20 mouse cellular contexts compared by ENCODE assay signal in genomic region chr1:174555412-174555811, GRCm38 (mm10). TPM values are rescaled to one million over a fixed set of nuclear protein-coding genes. Genes with fewer than 3 reads are reported as not detected.
DNase-seq lines count a peak whose midpoint lies in the region; ATAC-seq and TF ChIP-seq lines count a peak whose summit lies in the region.
"Had no signal": no experiment of that assay in that cellular context is flagged by ENCODE, and none has a peak within 500 bp of the region (broad histone marks: within the 10 kb centered on the region; RNA-seq: fewer than 3 reads in every experiment).

No protein-coding gene starts in this region.

- no peak overlapping the region for H3K4me2 ChIP-seq in intestine, postnatal 0 days (replicated peaks; ENCODE audit: low read depth)
- no peak overlapping the region for H3K4me2 ChIP-seq in intestine, embryonic 15.5 days (replicated peaks)
- no peak overlapping the region for H3K4me2 ChIP-seq in midbrain, postnatal 0 days (ENCODE audit: low read depth, low read length, poor library complexity, severe bottlenecking)
- H3K4me2 ChIP-seq in midbrain, embryonic 11.5 days = no peak overlapping the region
- H3K4me2 ChIP-seq: embryonic facial prominence, embryonic 13.5 days; forebrain, embryonic 12.5 days; hindbrain, embryonic 13.5 days had no signal

- ATAC-seq in cerebellum, adult (ENCODE audit: insufficient number of reproducible peaks, low FRiP score, low TSS enrichment) = no peak
- ATAC-seq in intestine, postnatal 0 days = no peak
- no peak for ATAC-seq in intestine, embryonic 15.5 days
- ATAC-seq in midbrain, postnatal 0 days (ENCODE audit: low FRiP score) = no peak
- no peak for ATAC-seq in midbrain, embryonic 11.5 days (ENCODE audit: low FRiP score)

- TF ChIP-seq CTCF in intestine, postnatal 0 days (IDR thresholded peaks at IDR 0.05; ENCODE audit: low read depth) = 0 out of 2 replicates have a peak, but pooled peaks have one; percentile 8
- peak; percentile 53 for TF ChIP-seq CTCF in midbrain, postnatal 0 days (IDR thresholded peaks at IDR 0.05)

- H3K27me3 ChIP-seq in intestine, postnatal 0 days (replicated peaks; ENCODE audit: control insufficient read depth, insufficient read depth, low read length) = no peaks in the 10 kb centered on the region
- H3K27me3 ChIP-seq in intestine, embryonic 15.5 days (replicated peaks) = no peaks in the 10 kb centered on the region
- no peaks in the 10 kb centered on the region for H3K27me3 ChIP-seq in midbrain, postnatal 0 days (ENCODE audit: insufficient read depth, low read length)
- H3K27me3 ChIP-seq in midbrain, embryonic 11.5 days (ENCODE audit: control insufficient read depth, insufficient read depth, low read length) = no peaks in the 10 kb centered on the region
- H3K27me3 ChIP-seq: embryonic facial prominence, embryonic 13.5 days; forebrain, embryonic 12.5 days; hindbrain, embryonic 13.5 days had no signal

- no peak overlapping the region for H3K27ac ChIP-seq in intestine, postnatal 0 days (ENCODE audit: low read depth, low read length)
- no peak overlapping the region for H3K27ac ChIP-seq in intestine, embryonic 15.5 days
- no peak overlapping the region for H3K27ac ChIP-seq in midbrain, postnatal 0 days (ENCODE audit: low read depth, low read length)
- no peak overlapping the region for H3K27ac ChIP-seq in midbrain, embryonic 11.5 days (ENCODE audit: low read depth, low read length)
- H3K27ac ChIP-seq: embryonic facial prominence, embryonic 13.5 days; forebrain, embryonic 12.5 days; gastrocnemius, adult 2 months; heart, embryonic 10.5 days; hindbrain, embryonic 13.5 days had no signal

- H3K4me1 ChIP-seq in intestine, postnatal 0 days (replicated peaks; ENCODE audit: control insufficient read depth, insufficient read depth, low read length) = no peaks in the 10 kb centered on the region
- H3K4me1 ChIP-seq in intestine, embryonic 15.5 days (replicated peaks) = no peaks in the 10 kb centered on the region
- H3K4me1 ChIP-seq in midbrain, postnatal 0 days (ENCODE audit: insufficient read depth, low read length) = no peaks in the 10 kb centered on the region
- H3K4me1 ChIP-seq in midbrain, embryonic 11.5 days (ENCODE audit: control insufficient read depth, insufficient read depth, low read length) = no peaks in the 10 kb centered on the region
- H3K4me1 ChIP-seq: embryonic facial prominence, embryonic 13.5 days; forebrain, embryonic 12.5 days; hindbrain, embryonic 13.5 days had no signal

- H3K36me3 ChIP-seq in intestine, postnatal 0 days (ENCODE audit: control insufficient read depth, insufficient read depth) = no peaks in the 10 kb centered on the region
- no peaks in the 10 kb centered on the region for H3K36me3 ChIP-seq in intestine, embryonic 15.5 days
- no peaks in the 10 kb centered on the region for H3K36me3 ChIP-seq in midbrain, postnatal 0 days (ENCODE audit: insufficient read depth, low read length)
- H3K36me3 ChIP-seq in midbrain, embryonic 11.5 days (ENCODE audit: control insufficient read depth, insufficient read depth, low read length) = no peaks in the 10 kb centered on the region
- H3K36me3 ChIP-seq: embryonic facial prominence, embryonic 13.5 days; forebrain, embryonic 12.5 days; heart, embryonic 10.5 days; hindbrain, embryonic 13.5 days had no signal

- no peak overlapping the region for H3K9ac ChIP-seq in intestine, postnatal 0 days (ENCODE audit: low read depth, low read length)
- no peak overlapping the region for H3K9ac ChIP-seq in intestine, embryonic 15.5 days
- H3K9ac ChIP-seq in midbrain, postnatal 0 days (replicated peaks; ENCODE audit: low read length, poor library complexity, severe bottlenecking) = no peak overlapping the region
- H3K9ac ChIP-seq in midbrain, embryonic 11.5 days (ENCODE audit: low read length) = no peak overlapping the region
- H3K9ac ChIP-seq: embryonic facial prominence, embryonic 13.5 days; forebrain, embryonic 12.5 days; hindbrain, embryonic 13.5 days had no signal

- H3K4me3 ChIP-seq in intestine, postnatal 0 days (ENCODE audit: low read depth, low read length) = no peak overlapping the region
- no peak overlapping the region for H3K4me3 ChIP-seq in intestine, embryonic 15.5 days (replicated peaks)
- H3K4me3 ChIP-seq in midbrain, postnatal 0 days (ENCODE audit: low read depth, low read length) = no peak overlapping the region
- H3K4me3 ChIP-seq in midbrain, embryonic 11.5 days (ENCODE audit: low read depth, low read length) = no peak overlapping the region
- H3K4me3 ChIP-seq: embryonic facial prominence, embryonic 13.5 days; forebrain, embryonic 12.5 days; gastrocnemius, adult 2 months; heart, embryonic 10.5 days; hindbrain, embryonic 13.5 days had no signal

- no peaks in the 10 kb centered on the region for H3K9me3 ChIP-seq in intestine, postnatal 0 days (ENCODE audit: control insufficient read depth)
- no peaks in the 10 kb centered on the region for H3K9me3 ChIP-seq in intestine, embryonic 15.5 days
- no peaks in the 10 kb centered on the region for H3K9me3 ChIP-seq in midbrain, postnatal 0 days (ENCODE audit: low read length)
- no peaks in the 10 kb centered on the region for H3K9me3 ChIP-seq in midbrain, embryonic 11.5 days (ENCODE audit: control insufficient read depth, low read length)
- H3K9me3 ChIP-seq: embryonic facial prominence, embryonic 13.5 days; forebrain, embryonic 12.5 days; heart, embryonic 10.5 days; hindbrain, embryonic 13.5 days had no signal

- WGBS in intestine, postnatal 0 days = 79% methylated on average over 3 of the region's 3 CpGs
- WGBS in intestine, embryonic 15.5 days = 81% methylated on average over 3 of the region's 3 CpGs
- 42% methylated on average over 3 of the region's 3 CpGs for WGBS in midbrain, postnatal 0 days
- 78% methylated on average over 3 of the region's 3 CpGs for WGBS in midbrain, embryonic 11.5 days

- DNase-seq in cerebellum, postnatal 14 days = peak; percentile 39 to 44
- peak; percentile 45 for DNase-seq in midbrain, postnatal 0 days (ENCODE audit: low spot score)
- no peak for DNase-seq in midbrain, embryonic 11.5 days (ENCODE audit: low spot score, missing footprints)
- DNase-seq in right cerebral cortex, postnatal 4 days = no peak
- DNase-seq: adrenal gland, postnatal 10 days; cerebellum, adult 8-10 months; cerebellum, postnatal 36 days; gastrocnemius, adult 2 months; gastrocnemius, postnatal 25 days; heart, adult 18-20 months; heart, postnatal 10 days had no signal

RNA-seq across cellular contexts. Expression of gene Fmn2, which starts 53.8 kb away (rescaled TPM):
- polyA plus RNA-seq in intestine, postnatal 0 days (2015; fragmentation: Nextera tagmentation; extraction: Ambion mirVana) = 0.25 and 0.30 TPM in 2 replicates
- polyA plus RNA-seq in intestine, embryonic 15.5 days (2015; fragmentation: Nextera tagmentation; extraction: Ambion mirVana) = 0.89 and 1.2 TPM in 2 replicates
- total RNA-seq in midbrain, postnatal 0 days (2014; rRNA removed) = 19.9 and 25.3 TPM in 2 replicates
- 6.0 and 8.2 TPM in 2 replicates for polyA plus RNA-seq in midbrain, postnatal 0 days (2015; fragmentation: Nextera tagmentation; extraction: Ambion mirVana)
- 8.2 and 9.0 TPM in 2 replicates for polyA plus RNA-seq in midbrain, embryonic 11.5 days (2014; fragmentation: Nextera tagmentation; extraction: Ambion mirVana)
- total RNA-seq: MEL had no signal
- polyA plus RNA-seq: C2C12 had no signal

Comparison
In these comparisons a context has a peak if more than half of its experiments do, and no peak if none do; other contexts are left out.
1. DNase-seq: peak in cerebellum, postnatal 14 days (2 of 2) and midbrain, postnatal 0 days (single experiment); none in midbrain, embryonic 11.5 days (single experiment) and right cerebral cortex, postnatal 4 days (single experiment).